Mouse (Mus musculus) spleen, postnatal 36 days (tissue): ENCODE data around the gene Slc9a3r1.

Experiments used
- DNase-seq, 2 experiments: peaks; one replicate each; pipeline ENCODE4 v3.0.0; 2022; ENCODE audit warnings: low spot score in 2 of 2, mixed read lengths in 1 of 2

Slc9a3r1 gene

GRCm38 (mm10) chr11:115225301-115225700 lies 62.2 kb downstream of the Slc9a3r1 start:
- DNase-seq, result no peak

- peak in 1 of 2 experiments; percentile 14 for DNase-seq
These were observed 63.8 kb downstream of the Slc9a3r1 start for GRCm38 (mm10) chr11:115226811-115227491.

GRCm38 (mm10) chr11:115227640-115228039 lies 64.5 kb downstream of the Slc9a3r1 start:
- no peak for DNase-seq

GRCm38 (mm10) chr11:115228430-115228829 lies 65.3 kb downstream of the Slc9a3r1 start:
- no peak for DNase-seq

GRCm38 (mm10) chr11:115229021-115229930 lies 66.1 kb downstream of the Slc9a3r1 start:
- no peak for DNase-seq
